Mouse (Mus musculus) myocyte (in vitro differentiated cells): ENCODE measurements around the gene Pcid2. TPM values are rescaled to one million over a fixed set of nuclear protein-coding genes. Genes with fewer than 3 reads are reported as not detected.

Experiments used
- H3K27me3 ChIP-seq: one replicate; pipeline ENCODE4 v1.6.1; 2011; ENCODE audit not compliant: control insufficient read depth, insufficient read depth, insufficient read length
- H3K36me3 ChIP-seq: one replicate; pipeline ENCODE4 v1.6.1; 2011; ENCODE audit not compliant: control insufficient read depth, insufficient read depth
- H3K4me2 ChIP-seq: one replicate; pipeline ENCODE4 v1.6.1; 2011; ENCODE audit warnings: low read depth, control low read depth
- H3K4me3 ChIP-seq: one replicate; pipeline ENCODE4 v1.5.1; 2011; ENCODE audit warnings: mild to moderate bottlenecking, control low read depth, moderate library complexity
- H3K79me2 ChIP-seq: one replicate; pipeline ENCODE4 v1.6.1; 2011; ENCODE audit not compliant: control insufficient read depth, insufficient read depth
- H3ac ChIP-seq: one replicate; pipeline ENCODE4 v1.6.1; 2011; ENCODE audit not compliant: control insufficient read depth, insufficient read length
- CEBPB ChIP-seq: IDR thresholded peaks from 2 replicates; pipeline ENCODE4 v1.6.1; 2011; ENCODE audit warnings: mild to moderate bottlenecking, moderate library complexity; ENCODE audit not compliant: poor library complexity, insufficient read depth, severe bottlenecking
- E2F4 ChIP-seq: IDR thresholded peaks from one replicate; pipeline ENCODE4 v1.6.1; 2011; ENCODE audit warnings: mild to moderate bottlenecking, control low read depth, moderate library complexity; ENCODE audit not compliant: insufficient read depth
- MAX ChIP-seq: IDR thresholded peaks from one replicate; pipeline ENCODE4 v1.6.1; 2011; ENCODE audit warnings: low read depth, mild to moderate bottlenecking, control low read depth
- MYOD1 ChIP-seq, 3 experiments: IDR thresholded peaks; one replicate each; pipeline ENCODE4 v1.6.1; 2011; ENCODE audit warnings: control low read depth in 2 of 3, low read depth in 2 of 3, mild to moderate bottlenecking in 2 of 3, moderate library complexity in 1 of 3; ENCODE audit not compliant: insufficient read length in 2 of 3, control insufficient read depth in 1 of 3
- MYOG ChIP-seq, 3 experiments: IDR thresholded peaks; one replicate each; pipeline ENCODE4 v1.6.1; 2011; ENCODE audit warnings: control low read depth in 2 of 3, low read depth in 2 of 3, mild to moderate bottlenecking in 2 of 3; ENCODE audit not compliant: insufficient read length in 2 of 3, control insufficient read depth in 1 of 3, insufficient read depth in 1 of 3
- POLR2A ChIP-seq: IDR thresholded peaks from one replicate; pipeline ENCODE4 v1.6.1; 2011; ENCODE audit warnings: low read depth, mild to moderate bottlenecking, control low read depth, moderate library complexity; ENCODE audit not compliant: insufficient read length
- POLR2AphosphoS2 ChIP-seq: IDR thresholded peaks from one replicate; pipeline ENCODE4 v1.6.1; 2011; ENCODE audit warnings: low read depth, control low read depth; ENCODE audit not compliant: insufficient read length
- REST ChIP-seq: IDR thresholded peaks from one replicate; pipeline ENCODE4 v1.6.1; 2011; ENCODE audit warnings: mild to moderate bottlenecking, control low read depth, moderate library complexity; ENCODE audit not compliant: insufficient read depth, insufficient read length
- SRF ChIP-seq: IDR thresholded peaks from one replicate; pipeline ENCODE4 v1.6.1; 2011; ENCODE audit warnings: low read depth; ENCODE audit not compliant: control insufficient read depth, insufficient read length
- TCF12 ChIP-seq: IDR thresholded peaks from one replicate; pipeline ENCODE4 v1.6.1; 2011; ENCODE audit warnings: mild to moderate bottlenecking, control low read depth; ENCODE audit not compliant: poor library complexity, insufficient read depth, severe bottlenecking
- TCF3 ChIP-seq: IDR thresholded peaks from one replicate; pipeline ENCODE4 v1.6.1; 2011; ENCODE audit warnings: low read depth, control low read depth; ENCODE audit not compliant: insufficient read length
- USF1 ChIP-seq: IDR thresholded peaks from one replicate; pipeline ENCODE4 v1.6.1; 2011; ENCODE audit warnings: low read depth, mild to moderate bottlenecking, control low read depth, moderate library complexity
- polyA plus RNA-seq: library from polyadenylated mRNA; unstranded; fragments of >200 nt; fragmentation: generic; extraction: Trizol; gene quantifications from one replicate; pipeline ENCODE4 v1.2.1, GENCODE M21; 2012; ENCODE audit warnings: missing spikeins

Gene Pcid2
- polyA plus RNA-seq, 1 experiment: 19.5 TPM

- no peaks in the 10 kb centered on the region for H3K79me2 ChIP-seq
- H3ac ChIP-seq: no peak overlapping the region
- no peak overlapping the region for H3K4me2 ChIP-seq
- H3K4me3 ChIP-seq: no peak overlapping the region
- TF ChIP-seq E2F4: no peak
- no peak for TF ChIP-seq REST
- no peak for TF ChIP-seq CEBPB
- TF ChIP-seq TCF3: no peak
- TF ChIP-seq MYOG (IDR thresholded peaks at IDR 0.05; ENCODE audit: control insufficient read depth in 1 of 3, insufficient read depth in 1 of 3, insufficient read length in 2 of 3, low read depth in 2 of 3): no peak
- no peak for TF ChIP-seq SRF
- TF ChIP-seq POLR2AphosphoS2: no peak
- TF ChIP-seq TCF12: no peak
- no peak for TF ChIP-seq MAX
- no peak for TF ChIP-seq POLR2A
- TF ChIP-seq MYOD1 (IDR thresholded peaks at IDR 0.05; ENCODE audit: control insufficient read depth in 1 of 3, insufficient read length in 2 of 3, low read depth in 2 of 3): no peak
- no peak for TF ChIP-seq USF1
- no peaks in the 10 kb centered on the region for H3K27me3 ChIP-seq
- peaks cover 24% of the 10 kb centered on the region for H3K36me3 ChIP-seq
Observed at GRCm38 (mm10) chr8:13122887-13123421, 17.7 kb upstream of the Pcid2 start.

- Histone ChIP-seq H3K79me2 (no peaks in the 10 kb centered on the region), H3K36me3 (peaks cover 24% of the 10 kb centered on the region), H3K27me3 (no peaks in the 10 kb centered on the region), H3K4me2 (no peak overlapping the region), H3K4me3 (no peak overlapping the region), H3ac (no peak overlapping the region)
- TF ChIP-seq SRF (no peak), TCF3 (no peak)
Observed at GRCm38 (mm10) chr8:13120882-13121665, 15.8 kb upstream of the Pcid2 start.

- Histone ChIP-seq H3K4me3 (no peak overlapping the region), H3K36me3 (peaks cover 16% of the 10 kb centered on the region), H3ac (no peak overlapping the region), H3K79me2 (peaks cover 18% of the 10 kb centered on the region), H3K4me2 (no peak overlapping the region), H3K27me3 (no peaks in the 10 kb centered on the region)
- TF ChIP-seq MAX: no peak
- no peak for TF ChIP-seq E2F4
- no peak for TF ChIP-seq REST
- no peak for TF ChIP-seq TCF3
Observed at GRCm38 (mm10) chr8:13118516-13118915, 13.3 kb upstream of the Pcid2 start.

- H3K4me2 ChIP-seq: no peak overlapping the region
- H3K79me2 ChIP-seq: peaks cover 33% of the 10 kb centered on the region
- H3K36me3 ChIP-seq: peaks cover 14% of the 10 kb centered on the region
- H3K27me3 ChIP-seq: no peaks in the 10 kb centered on the region
- H3K4me3 ChIP-seq: no peak overlapping the region
- no peak overlapping the region for H3ac ChIP-seq
- TF ChIP-seq CEBPB: no peak
- no peak for TF ChIP-seq REST
- no peak for TF ChIP-seq MYOG (IDR thresholded peaks at IDR 0.05; ENCODE audit: control insufficient read depth in 1 of 3, insufficient read depth in 1 of 3, insufficient read length in 2 of 3, low read depth in 2 of 3)
- no peak for TF ChIP-seq E2F4
- no peak for TF ChIP-seq MAX
- no peak for TF ChIP-seq TCF12
- no peak for TF ChIP-seq POLR2A
- TF ChIP-seq SRF: no peak
- TF ChIP-seq USF1: no peak
- TF ChIP-seq TCF3: no peak
- no peak for TF ChIP-seq POLR2AphosphoS2
- TF ChIP-seq MYOD1 (IDR thresholded peaks at IDR 0.05; ENCODE audit: control insufficient read depth in 1 of 3, insufficient read length in 2 of 3, low read depth in 2 of 3): no peak
Observed at GRCm38 (mm10) chr8:13117096-13117495, 11.8 kb upstream of the Pcid2 start.

- H3K4me2 ChIP-seq: no peak overlapping the region
Observed at GRCm38 (mm10) chr8:13113232-13113631, 8.0 kb upstream of the Pcid2 start.

More at GRCm38 (mm10) chr8:13113232-13113631, 8.0 kb upstream of the Pcid2 start:
- H3ac ChIP-seq: no peak overlapping the region
- H3K27me3 ChIP-seq: no peaks in the 10 kb centered on the region
- H3K4me3 ChIP-seq: no peak overlapping the region
- peaks cover 71% of the 10 kb centered on the region for H3K79me2 ChIP-seq
- peaks cover 14% of the 10 kb centered on the region for H3K36me3 ChIP-seq
- TF ChIP-seq CEBPB (no peak), POLR2A (no peak), REST (no peak), E2F4 (no peak), MAX (no peak), POLR2AphosphoS2 (no peak), MYOD1 (IDR thresholded peaks at IDR 0.05; ENCODE audit: control insufficient read depth in 1 of 3, insufficient read length in 2 of 3, low read depth in 2 of 3) (no peak), TCF3 (no peak), USF1 (no peak), TCF12 (no peak), MYOG (IDR thresholded peaks at IDR 0.05; ENCODE audit: control insufficient read depth in 1 of 3, insufficient read depth in 1 of 3, insufficient read length in 2 of 3, low read depth in 2 of 3) (no peak), SRF (no peak)
